Mouse (Mus musculus) liver, embryonic 14.5 days (tissue): ENCODE data around the gene Grin2b.

Experiments used
- CTCF ChIP-seq: IDR thresholded peaks from 2 replicates; pipeline ENCODE4 v1.5.1; 2016; ENCODE audit warnings: antibody characterized with exemption, low read depth, control low read depth
- EP300 ChIP-seq: IDR thresholded peaks from 2 replicates; pipeline ENCODE4 v1.6.1; 2016; ENCODE audit warnings: antibody characterized with exemption, low read depth

DNA sequence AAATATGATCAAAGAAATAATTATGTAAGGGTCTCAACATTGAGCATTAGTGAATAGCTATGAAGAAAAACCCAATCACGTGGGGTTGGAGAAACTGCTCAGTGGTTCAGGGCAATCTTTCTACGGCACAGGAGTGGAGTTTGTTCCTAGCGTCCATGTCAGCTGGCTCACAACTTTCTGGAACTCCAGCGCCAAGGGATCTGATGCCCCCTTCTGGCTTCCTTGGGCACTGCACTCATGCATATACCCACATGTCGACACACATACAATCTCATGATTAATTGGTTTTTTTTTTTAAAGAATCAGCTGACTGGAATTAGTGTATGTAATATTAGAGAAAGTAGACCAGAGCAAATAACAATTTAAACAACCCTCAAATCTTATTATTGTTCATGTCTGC, 258.7 kb downstream of the Grin2b start:
- TF ChIP-seq CTCF = peak; percentile 29; the same call in 1 of the 2 replicates
- TF ChIP-seq EP300 = no peak
